Mouse (Mus musculus) liver, adult 2 months (tissue): Measurements from ENCODE around the gene Dgkb. TPM values are rescaled to one million over a fixed set of nuclear protein-coding genes. Genes with fewer than 3 reads are reported as not detected.

Experiments
- DNase-seq: peaks from one replicate; pipeline ENCODE4 v3.0.0-alpha.2; 2011; ENCODE audit warnings: low read depth, low spot score; ENCODE audit errors: extremely low read depth
- H3K27ac ChIP-seq: fragments of 200-500 bp; replicated peaks from 2 replicates; pipeline ENCODE4 v1.5.1; 2012; ENCODE audit warnings: low read depth, mild to moderate bottlenecking, control low read depth, inconsistent platforms, low read length; ENCODE audit not compliant: insufficient read depth
- H3K27me3 ChIP-seq: fragments of 200-500 bp; 2 replicates; pipeline ENCODE4 v1.6.1; 2012; ENCODE audit warnings: mild to moderate bottlenecking, moderate library complexity, low read length, inconsistent platforms; ENCODE audit not compliant: control insufficient read depth, insufficient read depth
- H3K36me3 ChIP-seq: fragments of 200-500 bp; 2 replicates; pipeline ENCODE4 v1.6.1; 2012; ENCODE audit warnings: low read length, inconsistent platforms; ENCODE audit not compliant: control insufficient read depth, insufficient read depth
- H3K4me1 ChIP-seq: fragments of 200-500 bp; 2 replicates; pipeline ENCODE4 v1.6.1; 2011; ENCODE audit warnings: low read length; ENCODE audit not compliant: control insufficient read depth, insufficient read depth
- H3K4me3 ChIP-seq: fragments of 200-500 bp; 2 replicates; pipeline ENCODE4 v1.5.1; 2011; ENCODE audit warnings: low read depth, mild to moderate bottlenecking, control low read depth, low read length, moderate library complexity; ENCODE audit not compliant: insufficient read depth
- H3K79me2 ChIP-seq: fragments of 200-500 bp; 2 replicates; pipeline ENCODE4 v1.6.1; 2012; ENCODE audit warnings: inconsistent platforms, mild to moderate bottlenecking, low read length, moderate library complexity; ENCODE audit not compliant: control insufficient read depth, insufficient read depth
- H3K9ac ChIP-seq: fragments of 200-500 bp; 2 replicates; pipeline ENCODE4 v1.6.1; 2012; ENCODE audit warnings: low read depth, mild to moderate bottlenecking, control low read depth, inconsistent platforms, low read length
- CTCF ChIP-seq: fragments of 200-500 bp; IDR thresholded peaks from 2 replicates; pipeline ENCODE4 v1.5.1; 2011; ENCODE audit warnings: low read depth, low read length, control low read depth
- POLR2A ChIP-seq: fragments of 200-500 bp; IDR thresholded peaks from 2 replicates; pipeline ENCODE4 v1.6.1; 2011; ENCODE audit warnings: low read length, control low read depth; ENCODE audit not compliant: insufficient read depth; ENCODE audit errors: extremely low read depth
- WGBS: fragments of 180-500 bp; shearing (Covaris S2); methylation state at CpG from one replicate; pipeline ENCODE4 v1.1.7; 2018; 5-methylcytosine and 5-hydroxymethylcytosine counted together
- polyA plus RNA-seq: library from polyadenylated mRNA; depleted of rRNA; stranded (reverse); fragments of >200 nt; gene quantifications from 2 replicates; pipeline ENCODE4 v1.2.3, GENCODE M21; 2012
- total RNA-seq: library from RNA; depleted of rRNA; stranded (reverse); fragments of >200 nt; gene quantifications from 2 replicates; pipeline ENCODE4 v1.2.3, GENCODE M21; 2014

The Dgkb gene
- total and polyA plus RNA-seq, 2 experiments: under 0.01 to 0.04 TPM

DNA sequence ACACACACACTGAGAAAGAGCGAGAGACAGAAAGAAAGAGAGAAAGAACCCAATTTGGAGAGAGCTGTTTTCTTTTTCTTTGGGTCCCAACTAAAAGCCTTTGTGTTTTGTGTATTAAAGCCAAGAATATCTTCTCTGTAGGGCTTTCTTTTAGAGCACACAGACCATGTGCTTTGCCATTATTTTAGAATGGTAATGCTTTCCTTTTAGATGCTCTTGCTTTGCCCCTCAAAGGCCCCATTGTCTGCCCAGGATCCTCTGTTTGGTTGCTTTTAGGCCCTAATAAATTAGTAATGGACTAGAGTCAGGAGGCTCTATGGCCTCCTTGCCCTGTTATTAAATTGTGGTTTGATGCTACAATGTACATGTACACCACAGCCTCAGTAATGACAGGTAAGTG, 690.7 kb downstream of the Dgkb start:
- H3K79me2 ChIP-seq: no peaks in the 10 kb centered on the region
- H3K27me3 ChIP-seq: no peaks in the 10 kb centered on the region
- H3K9ac ChIP-seq: no peak overlapping the region
- no peak for DNase-seq
- no peak overlapping the region for H3K4me3 ChIP-seq
- no peak overlapping the region for H3K27ac ChIP-seq
- no CpG with 5 or more reads among the region's 1 CpGs for whole genome bisulfite sequencing
- H3K4me1 ChIP-seq: no peaks in the 10 kb centered on the region
- TF ChIP-seq POLR2A (no peak), CTCF (no peak)
- no peaks in the 10 kb centered on the region for H3K36me3 ChIP-seq

DNA sequence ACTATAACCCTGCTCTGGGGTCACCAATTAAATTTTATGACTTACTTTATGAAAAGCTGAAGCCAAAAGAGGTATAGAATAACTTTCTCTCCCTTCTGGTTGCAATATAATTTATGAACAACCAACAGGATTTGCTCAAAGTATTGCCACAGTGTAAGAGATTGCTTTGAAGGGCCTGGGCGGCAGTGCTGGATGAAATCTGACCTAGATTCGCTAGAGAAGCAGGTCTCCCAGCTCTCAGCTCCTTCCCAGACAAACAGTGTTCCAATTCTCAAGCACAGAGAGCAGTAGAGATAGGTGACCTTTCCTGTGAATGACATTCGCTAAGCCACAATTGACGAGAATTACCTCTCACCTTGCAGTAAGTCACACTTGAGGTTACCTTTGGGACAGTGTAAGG, 727.9 kb downstream of the Dgkb start:
- DNase-seq: no peak
- TF ChIP-seq POLR2A: no peak
- TF ChIP-seq CTCF: no peak
- no peaks in the 10 kb centered on the region for H3K36me3 ChIP-seq
- H3K27me3 ChIP-seq: no peaks in the 10 kb centered on the region
- H3K27ac ChIP-seq: no peak overlapping the region
- H3K79me2 ChIP-seq: no peaks in the 10 kb centered on the region
- H3K4me1 ChIP-seq: no peaks in the 10 kb centered on the region
- no peak overlapping the region for H3K9ac ChIP-seq
- no peak overlapping the region for H3K4me3 ChIP-seq
- WGBS: 52% methylated on average over 4 of the region's 4 CpGs

DNA sequence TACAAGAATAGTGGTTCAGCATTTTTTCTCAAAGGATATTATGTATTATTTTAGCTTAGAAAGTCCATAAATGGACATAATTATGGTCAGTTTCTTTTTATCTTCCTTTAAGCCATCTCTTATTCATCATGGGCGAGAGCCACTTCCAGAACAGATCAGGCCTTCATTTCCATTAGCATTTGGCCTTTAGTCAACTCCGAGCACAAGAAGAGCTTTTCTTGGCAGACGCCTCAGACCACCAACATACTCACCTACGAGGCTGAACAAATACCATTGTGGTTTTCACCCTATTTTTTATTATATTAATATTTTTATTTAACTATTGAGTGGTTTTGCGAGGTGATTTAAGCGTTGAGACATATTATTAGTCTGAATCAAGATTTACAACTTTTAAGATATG, 759.6 kb downstream of the Dgkb start:
- H3K4me1 ChIP-seq: no peaks in the 10 kb centered on the region
- no peak overlapping the region for H3K27ac ChIP-seq
- TF ChIP-seq POLR2A (no peak), CTCF (no peak)
- H3K27me3 ChIP-seq: no peaks in the 10 kb centered on the region
- no peak overlapping the region for H3K9ac ChIP-seq
- H3K36me3 ChIP-seq: no peaks in the 10 kb centered on the region
- DNase-seq: no peak
- WGBS: 71% methylated on average over 6 of the region's 6 CpGs
- no peaks in the 10 kb centered on the region for H3K79me2 ChIP-seq
- H3K4me3 ChIP-seq: no peak overlapping the region

DNA sequence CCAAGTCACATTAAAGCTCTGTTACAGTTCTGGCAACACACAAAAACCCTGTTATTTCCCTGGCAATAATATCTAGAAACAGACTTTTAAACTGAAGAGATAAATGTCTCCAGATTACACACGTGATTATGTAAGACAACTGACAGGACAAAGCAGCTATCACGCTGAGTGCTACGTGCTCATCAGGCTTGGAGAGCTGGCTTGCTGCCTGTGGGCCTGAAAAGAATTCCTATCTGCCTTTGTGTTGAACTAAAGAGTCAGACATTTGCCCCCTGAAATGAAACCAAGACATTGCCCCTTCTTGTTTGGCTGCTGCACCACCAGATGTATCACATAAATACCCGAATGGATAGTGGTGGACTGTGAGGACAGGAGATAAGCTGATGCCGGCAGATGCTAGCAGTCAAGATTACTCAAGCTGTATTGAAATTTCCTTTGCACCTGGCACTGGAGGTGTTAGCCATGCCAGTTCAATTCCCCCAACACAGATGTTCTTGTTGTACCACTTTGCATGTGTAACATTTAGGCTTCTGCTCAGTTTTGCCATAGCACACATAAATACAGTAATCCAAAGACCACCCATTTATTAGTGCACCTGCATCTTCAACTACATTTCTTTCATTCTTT, 761.8 kb downstream of the Dgkb start:
- TF ChIP-seq POLR2A (no peak), CTCF (no peak)
- H3K27me3 ChIP-seq: no peaks in the 10 kb centered on the region
- no peak overlapping the region for H3K9ac ChIP-seq
- H3K4me1 ChIP-seq: no peaks in the 10 kb centered on the region
- H3K27ac ChIP-seq: no peak overlapping the region
- H3K79me2 ChIP-seq: no peaks in the 10 kb centered on the region
- 77% methylated on average over 5 of the region's 5 CpGs for WGBS
- no peak overlapping the region for H3K4me3 ChIP-seq
- no peak for DNase-seq
- no peaks in the 10 kb centered on the region for H3K36me3 ChIP-seq

DNA sequence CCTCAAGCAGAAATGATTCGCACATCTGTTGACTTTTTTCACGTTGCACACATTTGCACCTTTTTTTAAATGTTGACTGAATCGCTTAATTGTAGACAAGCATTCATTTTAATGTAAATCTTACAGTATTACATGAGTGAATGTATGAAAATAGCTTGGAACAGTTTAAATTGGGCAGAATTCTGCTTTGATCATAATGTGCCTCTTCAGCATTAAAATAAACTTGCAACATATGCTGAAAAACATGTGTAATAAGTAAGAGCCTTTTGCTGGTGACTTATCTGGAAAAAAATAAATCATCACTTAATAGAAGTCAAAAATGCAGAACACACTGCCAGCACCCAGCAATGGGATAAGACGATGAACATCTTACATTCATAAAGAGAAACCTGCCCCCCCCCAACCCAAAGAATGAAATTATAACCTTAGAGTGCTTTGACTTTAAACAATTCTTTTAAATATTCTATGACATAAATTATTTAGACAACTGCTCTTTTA, 768.9 kb downstream of the Dgkb start:
- no peak for DNase-seq
- TF ChIP-seq CTCF (no peak), POLR2A (no peak)
- H3K27me3 ChIP-seq: no peaks in the 10 kb centered on the region
- H3K4me3 ChIP-seq: no peak overlapping the region
- no peaks in the 10 kb centered on the region for H3K36me3 ChIP-seq
- H3K79me2 ChIP-seq: no peaks in the 10 kb centered on the region
- H3K27ac ChIP-seq: no peak overlapping the region
- H3K4me1 ChIP-seq: no peaks in the 10 kb centered on the region
- 65% methylated on average over 4 of the region's 4 CpGs for WGBS
- H3K9ac ChIP-seq: no peak overlapping the region

DNA sequence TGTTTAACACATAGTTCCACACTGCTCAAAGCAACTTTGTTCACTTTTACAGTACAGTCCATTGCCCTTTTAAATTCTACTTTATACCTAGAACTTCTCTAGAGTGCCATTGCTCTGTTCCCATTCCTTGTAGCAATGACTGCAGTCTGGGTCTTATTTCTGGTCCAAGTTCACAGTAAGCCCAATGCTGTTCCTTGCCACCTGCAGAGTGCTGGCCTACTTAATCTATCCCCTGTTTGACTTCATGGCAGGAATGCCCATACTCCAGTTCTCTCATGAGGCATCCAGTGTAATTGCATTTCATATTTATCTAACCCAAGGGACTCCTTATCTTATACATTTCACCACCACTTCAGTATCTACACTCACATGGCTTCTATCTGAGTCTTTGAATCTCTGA, 772.4 kb downstream of the Dgkb start:
- Histone ChIP-seq H3K9ac (no peak overlapping the region), H3K4me1 (no peaks in the 10 kb centered on the region), H3K4me3 (no peak overlapping the region), H3K79me2 (no peaks in the 10 kb centered on the region), H3K27me3 (no peaks in the 10 kb centered on the region), H3K27ac (no peak overlapping the region), H3K36me3 (no peaks in the 10 kb centered on the region)
- DNase-seq: no peak
- TF ChIP-seq CTCF: no peak
